Mouse (Mus musculus): ENCODE data around the gene Adap1. TPM values are rescaled to one million over a fixed set of nuclear protein-coding genes. Genes with fewer than 3 reads are reported as not detected.

The Adap1 gene
- polyA plus RNA-seq, 1 experiment, result 23.2 TPM

DNA sequence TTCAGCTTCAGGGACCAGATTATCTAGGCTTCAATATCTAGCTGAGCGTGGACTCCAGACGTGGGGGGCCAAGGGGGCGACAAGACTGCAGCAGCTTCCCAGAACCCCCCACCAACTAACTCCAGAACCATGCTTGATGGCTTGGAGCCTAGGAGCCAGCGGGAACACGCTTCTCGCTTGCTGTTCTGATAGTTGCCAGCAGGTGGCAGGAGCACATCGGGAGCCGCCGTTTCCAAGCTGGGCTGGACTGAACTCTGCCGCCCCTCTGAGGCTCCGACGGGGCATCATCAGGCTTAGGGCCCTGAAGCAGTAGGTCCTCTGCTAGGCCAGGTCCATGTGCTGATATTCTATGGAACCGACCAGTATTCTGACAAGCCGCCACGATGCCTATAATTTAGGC, 43.2 kb downstream of the Adap1 start:
- peaks cover 2% of the 10 kb centered on the region; the same call in 1 of the 2 replicates for H3K36me3 ChIP-seq (ENCODE audit: control insufficient read depth, insufficient read depth, low read length)
- H3K27ac ChIP-seq (ENCODE audit: insufficient read depth, low read length), result no peak overlapping the region
- WGBS, result 6% methylated on average over 15 of the region's 15 CpGs
- peaks cover 31% of the 10 kb centered on the region; the same call in 1 of the 2 replicates for H3K4me1 ChIP-seq (ENCODE audit: control insufficient read depth, insufficient read depth, insufficient read length)
- H3K27me3 ChIP-seq (ENCODE audit: control insufficient read depth, insufficient read depth, low read length), result no peaks in the 10 kb centered on the region
- TF ChIP-seq POLR2A (IDR thresholded peaks at IDR 0.05; ENCODE audit: low read depth, low read length) (no peak), CTCF (IDR thresholded peaks at IDR 0.05; ENCODE audit: extremely low read depth, insufficient read depth, insufficient read length, insufficient replicate concordance) (peak; percentile 97)
- DNase-seq (ENCODE audit: low read depth in 1 of 2, low spot score in 2 of 2), result peak; percentile 50 to 84
- H3K4me3 ChIP-seq (ENCODE audit: extremely low read depth, insufficient read depth, insufficient read length), result no peak overlapping the region

GRCm38 (mm10) chr5:139281373-139282112, 43.9 kb downstream of the Adap1 start:
- Histone ChIP-seq H3K27ac (ENCODE audit: insufficient read depth, low read length) (no peak overlapping the region), H3K4me1 (ENCODE audit: control insufficient read depth, insufficient read depth, insufficient read length) (peaks cover 24% of the 10 kb centered on the region; the same call in 1 of the 2 replicates), H3K4me3 (ENCODE audit: extremely low read depth, insufficient read depth, insufficient read length) (no peak overlapping the region), H3K27me3 (ENCODE audit: control insufficient read depth, insufficient read depth, low read length) (no peaks in the 10 kb centered on the region), H3K36me3 (ENCODE audit: control insufficient read depth, insufficient read depth, low read length) (peaks cover 2% of the 10 kb centered on the region; the same call in 1 of the 2 replicates)
- no peak for DNase-seq (ENCODE audit: low read depth in 1 of 2, low spot score in 2 of 2)
- TF ChIP-seq CTCF (IDR thresholded peaks at IDR 0.05; ENCODE audit: extremely low read depth, insufficient read depth, insufficient read length, insufficient replicate concordance) (no peak), POLR2A (IDR thresholded peaks at IDR 0.05; ENCODE audit: low read depth, low read length) (no peak)
- WGBS, result 70% methylated on average over 10 of the region's 11 CpGs

GRCm38 (mm10) chr5:139277287-139277686, 48.1 kb downstream of the Adap1 start:
- no peak for DNase-seq (ENCODE audit: low read depth in 1 of 2, low spot score in 2 of 2)
- H3K27me3 ChIP-seq (ENCODE audit: control insufficient read depth, insufficient read depth, low read length), result no peaks in the 10 kb centered on the region
- no peaks in the 10 kb centered on the region for H3K4me1 ChIP-seq (ENCODE audit: control insufficient read depth, insufficient read depth, insufficient read length)
- TF ChIP-seq CTCF (IDR thresholded peaks at IDR 0.05; ENCODE audit: extremely low read depth, insufficient read depth, insufficient read length, insufficient replicate concordance) (no peak), POLR2A (IDR thresholded peaks at IDR 0.05; ENCODE audit: low read depth, low read length) (no peak)
- H3K27ac ChIP-seq (ENCODE audit: insufficient read depth, low read length), result no peak overlapping the region
- peaks cover 2% of the 10 kb centered on the region; the same call in 1 of the 2 replicates for H3K36me3 ChIP-seq (ENCODE audit: control insufficient read depth, insufficient read depth, low read length)
- 72% methylated on average over 8 of the region's 8 CpGs for WGBS
- no peak overlapping the region for H3K4me3 ChIP-seq (ENCODE audit: extremely low read depth, insufficient read depth, insufficient read length)

- TF ChIP-seq POLR2A (IDR thresholded peaks at IDR 0.05; ENCODE audit: low read depth, low read length), result no peak
- TF ChIP-seq CTCF (IDR thresholded peaks at IDR 0.05; ENCODE audit: extremely low read depth, insufficient read depth, insufficient read length, insufficient replicate concordance), result no peak
- Histone ChIP-seq H3K4me1 (ENCODE audit: control insufficient read depth, insufficient read depth, insufficient read length) (no peaks in the 10 kb centered on the region), H3K36me3 (ENCODE audit: control insufficient read depth, insufficient read depth, low read length) (peaks cover 17% of the 10 kb centered on the region), H3K27me3 (ENCODE audit: control insufficient read depth, insufficient read depth, low read length) (no peaks in the 10 kb centered on the region), H3K4me3 (ENCODE audit: extremely low read depth, insufficient read depth, insufficient read length) (no peak overlapping the region), H3K27ac (ENCODE audit: insufficient read depth, low read length) (no peak overlapping the region)
- DNase-seq (ENCODE audit: low read depth in 1 of 2, low spot score in 2 of 2), result no peak
- WGBS, result 91% methylated on average over 8 of the region's 8 CpGs
Measured at GRCm38 (mm10) chr5:139271994-139272554, 53.3 kb downstream of the Adap1 start.

GRCm38 (mm10) chr5:139270806-139271521, 54.5 kb downstream of the Adap1 start:
- DNase-seq (ENCODE audit: low read depth in 1 of 2, low spot score in 2 of 2), result no peak

DNA sequence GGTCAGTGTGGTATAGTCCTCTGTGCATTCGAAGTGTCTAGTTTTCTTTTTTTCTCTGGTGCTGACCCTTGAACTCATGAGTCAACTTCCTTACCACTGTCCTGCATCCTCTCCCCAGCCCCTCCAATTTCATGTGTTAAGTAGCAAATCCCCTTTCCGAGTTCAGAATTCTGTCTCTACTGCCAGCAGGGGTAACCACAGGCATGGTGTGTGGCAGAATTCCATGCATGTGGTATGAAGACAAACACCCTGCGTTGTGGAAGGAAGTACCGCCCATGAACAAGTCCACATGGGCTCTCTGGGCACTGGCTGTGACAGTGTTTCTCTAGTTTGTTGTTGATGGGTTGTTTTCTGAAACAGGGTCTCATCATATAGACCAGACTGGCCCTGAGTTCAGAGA, 57.8 kb downstream of the Adap1 start:
- DNase-seq (ENCODE audit: low read depth in 1 of 2, low spot score in 2 of 2), result no peak
- 81% methylated on average over 4 of the region's 4 CpGs for WGBS
- Histone ChIP-seq H3K27ac (ENCODE audit: insufficient read depth, low read length) (no peak overlapping the region), H3K4me1 (ENCODE audit: control insufficient read depth, insufficient read depth, insufficient read length) (no peaks in the 10 kb centered on the region), H3K36me3 (ENCODE audit: control insufficient read depth, insufficient read depth, low read length) (peaks cover 51% of the 10 kb centered on the region), H3K4me3 (ENCODE audit: extremely low read depth, insufficient read depth, insufficient read length) (no peak overlapping the region), H3K27me3 (ENCODE audit: control insufficient read depth, insufficient read depth, low read length) (no peaks in the 10 kb centered on the region)
- TF ChIP-seq POLR2A (IDR thresholded peaks at IDR 0.05; ENCODE audit: low read depth, low read length), result no peak
- no peak for TF ChIP-seq CTCF (IDR thresholded peaks at IDR 0.05; ENCODE audit: extremely low read depth, insufficient read depth, insufficient read length, insufficient replicate concordance)

More at GRCm38 (mm10) chr5:139270806-139271521, 54.5 kb downstream of the Adap1 start:
- Histone ChIP-seq H3K4me1 (ENCODE audit: control insufficient read depth, insufficient read depth, insufficient read length) (no peaks in the 10 kb centered on the region), H3K27me3 (ENCODE audit: control insufficient read depth, insufficient read depth, low read length) (no peaks in the 10 kb centered on the region), H3K27ac (ENCODE audit: insufficient read depth, low read length) (no peak overlapping the region), H3K4me3 (ENCODE audit: extremely low read depth, insufficient read depth, insufficient read length) (no peak overlapping the region), H3K36me3 (ENCODE audit: control insufficient read depth, insufficient read depth, low read length) (peaks cover 22% of the 10 kb centered on the region)
- TF ChIP-seq POLR2A (IDR thresholded peaks at IDR 0.05; ENCODE audit: low read depth, low read length), result no peak
- no peak for TF ChIP-seq CTCF (IDR thresholded peaks at IDR 0.05; ENCODE audit: extremely low read depth, insufficient read depth, insufficient read length, insufficient replicate concordance)
- WGBS, result 87% methylated on average over 16 of the region's 16 CpGs
